Mouse (Mus musculus) frontal cortex, postnatal 36 days (tissue): ENCODE results near the gene Ube4b.

ENCODE experiments used
- DNase-seq, 2 experiments: peaks; one replicate each; pipeline ENCODE4 v3.0.0; 2022; ENCODE audit warnings: low spot score in 2 of 2

The Ube4b gene

GRCm38 (mm10) chr4:149338137-149338536, 88.4 kb downstream of the Ube4b start:
- no peak for DNase-seq

- no peak for DNase-seq
Observed at GRCm38 (mm10) chr4:149337353-149337752, 89.2 kb downstream of the Ube4b start.

- no peak for DNase-seq
Observed at GRCm38 (mm10) chr4:149336302-149336701, 90.2 kb downstream of the Ube4b start.

GRCm38 (mm10) chr4:149334881-149335280, 91.7 kb downstream of the Ube4b start:
- DNase-seq = no peak

- DNase-seq = no peak
Observed at GRCm38 (mm10) chr4:149332726-149333125, 93.8 kb downstream of the Ube4b start.

GRCm38 (mm10) chr4:149330495-149330894, 96.1 kb downstream of the Ube4b start:
- DNase-seq = no peak

- no peak for DNase-seq
Observed at GRCm38 (mm10) chr4:149328735-149329134, 97.8 kb downstream of the Ube4b start.

GRCm38 (mm10) chr4:149327281-149327680, 99.3 kb downstream of the Ube4b start:
- no peak for DNase-seq

- DNase-seq = no peak
Observed at GRCm38 (mm10) chr4:149325411-149326162, 101.0 kb downstream of the Ube4b start.

- DNase-seq = no peak
Observed at GRCm38 (mm10) chr4:149323730-149324129, 102.8 kb downstream of the Ube4b start.

- no peak for DNase-seq
Observed at GRCm38 (mm10) chr4:149322718-149323117, 103.8 kb downstream of the Ube4b start.

- no peak for DNase-seq
Observed at GRCm38 (mm10) chr4:149322286-149322685, 104.3 kb downstream of the Ube4b start.

- peak in 1 of 2 experiments; percentile 52 for DNase-seq
Observed at GRCm38 (mm10) chr4:149319088-149319487, 107.5 kb downstream of the Ube4b start.

GRCm38 (mm10) chr4:149317387-149317786, 109.2 kb downstream of the Ube4b start:
- DNase-seq = no peak

- no peak for DNase-seq
Observed at GRCm38 (mm10) chr4:149314275-149314837, 112.2 kb downstream of the Ube4b start.

- no peak for DNase-seq
Observed at GRCm38 (mm10) chr4:149313558-149314253, 112.8 kb downstream of the Ube4b start.

GRCm38 (mm10) chr4:149311996-149312395, 114.6 kb downstream of the Ube4b start:
- no peak for DNase-seq

GRCm38 (mm10) chr4:149308491-149308820, 118.1 kb downstream of the Ube4b start:
- DNase-seq = no peak

GRCm38 (mm10) chr4:149307596-149308490, 118.7 kb downstream of the Ube4b start, which contains the start of gene Kif1b:
Gene Kif1b, minus strand, starts transcription at chr4:149307693.
- DNase-seq = peak; percentile 99

- DNase-seq = peak; percentile 66 to 71
Observed at GRCm38 (mm10) chr4:149306712-149307595, 119.6 kb downstream of the Ube4b start.
